Mouse (Mus musculus): Measurements from ENCODE around the gene Saa4.
"Not testable (repeated sequence)": the region's sequence is repeated elsewhere in the genome, so short reads cannot be mapped to it uniquely, and the experiment has no call there.

Gene Saa4

GRCm38 (mm10) chr7:46716897-46717296 is 15.5 kb downstream of the Saa4 start:
- no peak for DNase-seq (ENCODE audit: low read depth, low spot score)

DNA sequence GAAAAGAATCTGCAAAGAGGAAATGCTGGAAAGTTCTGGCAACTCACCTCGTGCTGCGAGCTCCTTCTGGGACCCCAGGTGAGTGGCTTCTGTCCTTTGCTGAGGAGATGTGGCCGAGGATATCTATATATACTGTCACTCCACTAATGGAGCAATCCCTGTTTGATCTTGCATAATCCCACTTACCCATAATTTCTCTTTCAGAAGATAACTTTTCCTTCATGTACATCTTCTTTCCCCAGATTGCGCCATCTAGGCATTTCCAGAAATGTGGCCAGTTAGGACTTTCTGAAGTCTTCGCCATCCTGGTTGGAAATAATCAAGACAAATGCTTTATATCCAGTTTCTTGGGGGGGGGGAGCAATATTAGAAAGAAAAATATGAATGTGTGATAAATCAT is 16.8 kb downstream of the Saa4 start, which contains the start of gene Saa3:
TSS of gene Saa3 (minus strand) at position 101 of the 400 bp plus-strand sequence.
- DNase-seq (ENCODE audit: low read depth, low spot score) = no peak

- DNase-seq (ENCODE audit: low read depth, low spot score) = peak; percentile 64
These were observed 17.9 kb downstream of the Saa4 start for GRCm38 (mm10) chr7:46714518-46714917.

DNA sequence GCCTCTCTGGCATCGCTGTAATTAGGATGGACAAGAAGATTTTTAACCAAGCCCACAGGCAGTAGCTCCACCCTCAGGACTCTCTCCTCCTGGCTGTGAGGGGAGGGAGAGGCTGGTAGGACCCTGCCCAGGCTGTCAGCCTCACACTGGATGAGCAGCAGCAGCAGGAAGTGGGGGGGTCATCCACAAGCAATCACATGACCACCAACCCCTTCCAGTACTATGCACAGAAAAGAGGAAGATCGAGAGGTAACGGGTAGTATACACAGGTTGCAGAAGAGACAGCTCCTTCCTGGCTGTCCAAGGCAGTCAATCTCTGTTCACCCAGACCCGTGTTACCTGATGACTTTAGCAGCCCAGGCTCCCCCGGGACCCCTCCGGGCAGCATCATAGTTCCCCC is 20.2 kb downstream of the Saa4 start:
- no peak for DNase-seq (ENCODE audit: low read depth, low spot score)

DNA sequence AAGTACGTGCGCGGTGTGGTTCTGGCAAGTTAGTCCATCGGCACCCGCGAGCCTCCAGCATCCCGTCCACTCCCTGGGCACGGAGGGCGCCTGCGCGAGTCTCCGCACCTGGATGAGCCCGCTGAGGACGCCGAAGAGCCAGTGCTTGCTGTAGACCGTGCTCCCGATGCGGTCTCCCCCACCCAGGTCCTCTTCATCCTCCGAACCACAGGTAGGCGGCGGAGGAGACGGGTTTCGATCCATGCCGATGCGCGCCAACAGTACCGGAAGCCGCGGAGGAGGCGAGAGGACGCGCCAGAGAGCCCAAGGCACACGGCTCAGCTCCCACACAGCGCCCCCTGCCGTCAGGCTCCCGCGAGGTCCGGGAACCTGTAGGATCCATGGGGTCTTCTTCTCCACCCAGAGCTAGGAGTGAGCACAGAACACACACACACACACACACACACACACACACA is 22.0 kb downstream of the Saa4 start, which contains the start of gene Saal1:
TSS of gene Saal1 (minus strand) at position 291 of the 455 bp plus-strand sequence.
- peak; percentile 92 for DNase-seq (ENCODE audit: low read depth, low spot score)

DNA sequence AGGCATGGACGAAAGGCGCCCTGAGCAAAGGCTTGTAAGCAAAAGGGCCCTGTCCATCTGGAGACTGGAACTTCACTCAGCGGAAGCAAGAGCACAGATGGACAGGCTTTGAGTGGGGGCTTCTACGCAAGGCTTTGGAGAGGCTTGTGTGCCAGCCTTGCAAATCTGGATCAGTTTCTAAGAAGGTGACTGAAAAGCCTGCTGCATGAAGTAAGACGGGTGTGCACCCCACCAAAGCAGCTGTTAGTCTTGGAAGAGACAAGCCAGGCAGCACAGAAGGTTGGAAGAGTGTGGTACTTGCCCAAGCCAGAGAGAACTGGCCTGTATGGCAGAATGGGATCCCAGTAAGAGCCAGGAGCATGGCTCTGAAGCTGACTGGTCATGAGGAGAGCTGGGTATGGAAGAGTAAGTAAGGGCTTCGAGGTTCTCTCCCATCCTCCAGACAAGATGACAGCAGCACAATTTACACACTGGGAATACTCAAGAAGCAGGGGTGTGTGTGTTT is 31.8 kb downstream of the Saa4 start:
- DNase-seq (ENCODE audit: low read depth, low spot score) = no peak

- no peak for DNase-seq (ENCODE audit: low read depth, low spot score)
These were observed 35.6 kb downstream of the Saa4 start for GRCm38 (mm10) chr7:46696754-46697153.

- no peak for DNase-seq (ENCODE audit: low read depth, low spot score)
These were observed 45.6 kb downstream of the Saa4 start for GRCm38 (mm10) chr7:46686827-46687226.

GRCm38 (mm10) chr7:46680732-46681131 is 51.7 kb downstream of the Saa4 start:
- no peak for DNase-seq (ENCODE audit: low read depth, low spot score)

DNA sequence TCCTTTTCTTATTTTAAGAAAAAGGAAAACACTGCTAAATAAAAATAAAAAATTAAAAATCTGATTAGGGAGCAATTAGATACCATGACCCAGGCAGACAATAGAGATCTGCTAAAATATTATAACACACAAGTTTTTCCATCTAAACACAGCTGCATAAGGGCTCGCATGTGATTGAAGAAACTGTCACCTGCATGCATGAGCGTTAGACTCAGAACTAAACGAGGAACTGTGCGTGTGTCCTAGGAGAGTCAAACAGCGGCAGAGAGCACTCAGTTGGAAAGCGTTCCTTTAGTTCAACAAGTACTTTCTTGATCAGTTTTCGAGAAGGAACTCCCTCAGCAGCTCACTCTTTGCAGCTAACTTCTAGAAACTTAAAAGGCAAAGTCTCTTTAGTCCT is 53.4 kb downstream of the Saa4 start:
- DNase-seq (ENCODE audit: low read depth, low spot score) = not testable (repeated sequence)

- no peak for DNase-seq (ENCODE audit: low read depth, low spot score)
These were observed 54.0 kb downstream of the Saa4 start for GRCm38 (mm10) chr7:46678417-46678816.

Measured in CD4-positive helper T cell, adult 2 months (primary cell).